Mouse (Mus musculus) liver, embryonic 14.5 days (tissue): ENCODE results near the gene Olfr90.

ENCODE experiments used
- CTCF ChIP-seq: IDR thresholded peaks from 2 replicates; pipeline ENCODE4 v1.5.1; 2016; ENCODE audit warnings: antibody characterized with exemption, low read depth, control low read depth
- EP300 ChIP-seq: IDR thresholded peaks from 2 replicates; pipeline ENCODE4 v1.6.1; 2016; ENCODE audit warnings: antibody characterized with exemption, low read depth

- TF ChIP-seq CTCF (no peak), EP300 (no peak)
Measured at GRCm38 (mm10) chr17:37050876-37051275, 37.4 kb downstream of the Olfr90 start.
